Mouse (Mus musculus) mesoderm, embryonic 11.5 days (tissue): Measurements from ENCODE around the gene Kiz.

Experiments
- DNase-seq: peaks from one replicate; pipeline ENCODE4 v3.0.0-alpha.2; 2012; ENCODE audit warnings: low read depth, low spot score

The Kiz gene

DNA sequence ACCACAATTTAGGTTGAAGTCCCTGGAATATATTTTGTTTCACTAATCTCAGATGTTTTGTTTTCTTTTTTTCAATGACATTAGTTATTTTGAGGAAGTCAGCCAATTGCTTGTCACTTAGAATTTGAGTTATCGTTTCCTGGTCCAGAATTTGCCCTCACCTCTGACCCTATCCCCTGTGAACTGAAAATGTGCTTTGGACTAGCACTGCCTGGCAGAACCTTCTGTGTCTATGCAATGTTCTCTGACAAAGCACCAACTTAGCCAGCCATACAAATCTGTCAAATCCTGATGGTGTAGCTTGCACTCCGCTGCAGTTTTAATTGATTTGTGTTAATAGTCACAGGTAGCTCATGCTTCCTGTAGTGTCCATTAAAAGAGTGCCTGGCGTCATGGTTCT lies 10.1 kb downstream of the Kiz start:
- no peak for DNase-seq

DNA sequence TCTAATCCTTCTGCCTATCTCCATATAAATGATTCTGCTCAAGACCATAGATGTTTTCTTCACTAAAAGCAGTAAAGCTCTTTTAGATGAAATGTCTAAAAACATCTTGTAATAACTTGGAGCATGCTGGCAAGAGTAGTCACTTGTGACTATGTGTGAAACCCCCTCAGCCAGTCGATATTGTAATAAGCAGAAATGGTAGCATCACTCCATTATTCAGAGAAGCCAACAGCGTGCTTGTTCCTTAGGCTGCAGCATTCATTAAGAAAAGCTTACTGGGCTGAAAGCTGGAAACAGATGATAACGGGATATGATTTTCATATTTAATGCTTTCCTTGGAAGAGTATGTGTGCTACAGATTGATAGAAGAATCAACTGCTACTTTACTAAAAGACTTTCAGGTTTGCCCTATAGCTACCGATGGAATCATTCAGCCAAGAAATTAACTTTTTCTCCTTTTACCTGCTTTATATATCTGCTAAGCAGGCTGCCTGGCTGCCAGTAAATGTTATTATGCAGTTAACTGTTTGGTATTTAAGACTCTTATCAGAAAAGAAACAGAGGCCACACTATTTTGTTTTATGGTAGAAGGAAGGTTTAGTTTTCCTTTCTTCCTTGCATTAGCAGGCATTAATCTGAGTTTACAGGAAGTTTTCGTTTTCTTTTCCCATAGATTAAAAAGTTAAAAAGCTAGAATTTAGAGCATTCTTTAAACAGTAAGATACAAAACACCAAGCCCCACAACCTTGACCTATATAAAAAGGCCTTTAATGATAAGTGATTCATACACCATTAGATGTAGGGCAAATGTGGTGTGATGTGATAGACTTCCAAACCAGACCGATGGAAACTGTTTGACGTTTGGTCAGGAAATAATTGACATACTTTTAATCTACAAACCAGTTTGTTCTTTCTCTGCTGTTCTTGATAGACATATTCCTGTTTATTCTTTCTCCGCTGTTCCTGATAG lies 15.9 kb downstream of the Kiz start:
- no peak for DNase-seq

DNA sequence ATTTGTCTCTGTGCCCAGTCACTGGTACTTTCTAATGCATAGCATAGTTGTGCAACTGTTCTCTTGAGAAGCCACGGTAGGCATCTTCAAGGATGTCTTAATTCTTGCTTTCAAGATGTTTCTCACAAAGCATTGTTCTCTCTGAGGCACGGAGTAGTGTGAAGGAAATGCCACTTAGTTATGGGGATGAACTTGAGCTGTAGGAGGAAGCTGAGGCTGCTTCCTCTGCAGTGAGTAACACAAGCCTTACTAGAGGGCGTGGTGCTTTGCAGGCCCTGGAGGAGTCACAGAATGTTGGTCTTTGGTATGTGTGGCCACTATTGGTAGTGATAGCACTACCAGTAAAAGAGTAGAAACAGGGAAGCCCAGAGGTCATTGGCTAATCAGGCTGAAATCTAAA lies 17.0 kb downstream of the Kiz start:
- no peak for DNase-seq

- DNase-seq, result no peak
These were observed 18.3 kb downstream of the Kiz start for GRCm38 (mm10) chr2:146873881-146874441.

DNA sequence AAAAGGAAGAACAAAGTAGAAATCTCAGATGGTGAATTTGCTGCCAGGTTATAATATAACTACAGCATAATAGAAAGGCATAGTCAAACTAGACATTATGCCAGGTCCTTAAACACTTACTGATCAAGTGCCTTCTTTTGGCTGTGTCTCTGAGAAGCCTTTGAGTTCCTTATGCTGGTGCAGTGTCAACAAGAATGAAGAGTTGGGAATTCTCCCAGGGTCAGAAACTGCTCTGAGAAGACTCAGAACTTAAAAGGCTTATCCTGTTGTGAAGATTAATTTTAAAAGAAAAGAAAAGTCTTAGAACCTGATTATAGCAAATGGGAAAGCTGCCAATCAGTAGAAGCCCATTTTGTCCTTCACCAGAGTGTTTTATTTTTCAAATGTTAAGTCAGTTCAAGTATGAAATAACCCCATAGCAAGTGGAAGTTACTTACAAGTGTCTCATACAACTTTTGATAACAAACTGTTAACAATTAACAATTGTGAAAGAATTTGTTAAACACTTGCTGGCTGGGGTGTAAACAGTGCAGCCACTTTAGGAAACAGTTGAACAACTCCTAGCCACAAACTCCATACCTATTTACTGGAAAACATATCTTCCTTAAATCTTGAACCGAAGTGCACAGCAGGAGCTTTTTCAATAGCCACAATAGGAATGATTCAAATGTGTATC lies 21.9 kb downstream of the Kiz start:
- DNase-seq, result no peak

GRCm38 (mm10) chr2:146881623-146882022 lies 26.0 kb downstream of the Kiz start:
- DNase-seq, result no peak

- DNase-seq, result no peak
These were observed 28.7 kb downstream of the Kiz start for GRCm38 (mm10) chr2:146884291-146884855.

DNA sequence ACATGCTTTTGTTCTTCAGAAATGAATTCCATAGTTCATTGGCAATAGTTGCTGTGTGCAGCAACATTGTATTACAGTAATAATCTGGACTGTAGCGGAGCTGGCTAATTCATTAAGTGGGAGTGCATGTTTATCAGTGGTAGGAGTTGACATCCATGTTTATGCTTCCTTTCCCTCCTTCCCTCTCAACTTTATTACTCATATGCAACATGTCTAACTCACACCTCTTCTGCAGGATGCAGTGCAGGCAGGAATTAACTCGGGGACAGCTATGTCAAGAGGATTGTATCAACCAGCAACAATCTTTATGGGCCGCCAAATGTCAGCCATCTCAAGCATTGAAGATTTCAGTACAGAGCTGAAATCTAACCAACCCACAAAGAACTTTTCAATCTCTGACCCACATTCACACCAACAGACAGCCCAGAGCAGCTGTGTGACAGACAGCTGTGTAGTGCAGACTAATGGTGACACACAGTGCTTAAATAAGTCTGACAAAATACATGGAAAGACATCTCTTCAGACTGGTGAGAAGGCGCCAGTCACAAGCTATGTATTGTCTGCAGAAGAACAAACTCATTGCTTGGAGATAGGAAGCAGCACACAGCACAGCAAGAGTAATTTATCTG lies 33.2 kb downstream of the Kiz start:
- no peak for DNase-seq

DNA sequence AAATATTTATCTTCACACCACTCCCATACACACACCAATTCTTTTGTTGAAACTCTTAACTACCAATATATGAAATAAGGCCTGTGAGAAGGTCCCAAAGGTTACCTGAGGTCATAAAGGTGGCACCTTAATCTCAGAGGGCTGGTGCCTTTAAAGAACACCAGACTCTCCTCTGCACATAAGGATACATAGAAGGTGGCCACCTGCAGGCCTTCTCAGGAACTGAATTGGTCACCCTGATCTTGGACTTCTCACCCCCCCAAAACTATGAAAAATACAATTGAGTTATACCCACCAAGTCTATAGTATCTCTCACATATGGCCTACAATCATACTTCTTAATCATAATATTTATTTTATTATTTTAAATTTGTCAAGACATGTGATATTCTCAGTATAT lies 43.3 kb downstream of the Kiz start:
- DNase-seq, result no peak

DNA sequence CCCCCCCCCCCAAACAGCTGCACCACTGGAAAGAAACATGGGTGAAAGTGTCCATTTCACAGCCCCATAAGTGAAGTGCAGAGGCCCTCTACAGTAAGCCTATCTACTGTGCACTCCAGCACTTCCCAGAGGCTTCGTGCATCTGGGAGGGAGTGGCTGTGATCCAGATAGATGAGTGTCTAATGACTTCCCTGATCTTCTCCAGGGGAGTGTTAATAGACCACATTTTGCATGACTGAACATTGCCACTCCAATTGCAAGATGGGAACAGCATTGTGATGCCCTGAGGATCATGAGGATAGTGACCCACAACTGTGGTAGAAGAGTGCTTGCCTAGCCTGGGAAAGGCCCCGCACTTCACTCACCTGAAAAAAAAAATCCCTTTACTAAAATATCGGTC lies 60.4 kb downstream of the Kiz start:
- no peak for DNase-seq

DNA sequence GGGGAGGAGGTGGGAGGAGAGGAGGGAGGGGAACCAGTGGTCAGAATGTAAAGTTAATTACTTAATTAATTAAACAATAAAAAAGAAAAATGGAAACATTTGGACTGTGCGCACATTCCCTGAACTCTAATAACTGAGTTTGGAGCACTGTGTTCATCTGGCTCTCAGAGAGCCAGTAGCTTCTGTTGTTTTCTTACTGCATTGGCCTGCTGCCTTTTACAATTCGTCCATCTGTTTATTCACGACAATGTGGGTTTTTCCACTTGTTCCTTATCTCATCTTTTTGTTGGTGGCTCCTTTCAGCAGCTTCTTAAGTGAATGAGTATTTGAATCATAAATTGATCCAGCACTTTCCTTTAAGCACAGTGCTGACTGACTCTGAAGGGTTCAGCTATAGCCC lies 62.1 kb downstream of the Kiz start:
- no peak for DNase-seq

DNA sequence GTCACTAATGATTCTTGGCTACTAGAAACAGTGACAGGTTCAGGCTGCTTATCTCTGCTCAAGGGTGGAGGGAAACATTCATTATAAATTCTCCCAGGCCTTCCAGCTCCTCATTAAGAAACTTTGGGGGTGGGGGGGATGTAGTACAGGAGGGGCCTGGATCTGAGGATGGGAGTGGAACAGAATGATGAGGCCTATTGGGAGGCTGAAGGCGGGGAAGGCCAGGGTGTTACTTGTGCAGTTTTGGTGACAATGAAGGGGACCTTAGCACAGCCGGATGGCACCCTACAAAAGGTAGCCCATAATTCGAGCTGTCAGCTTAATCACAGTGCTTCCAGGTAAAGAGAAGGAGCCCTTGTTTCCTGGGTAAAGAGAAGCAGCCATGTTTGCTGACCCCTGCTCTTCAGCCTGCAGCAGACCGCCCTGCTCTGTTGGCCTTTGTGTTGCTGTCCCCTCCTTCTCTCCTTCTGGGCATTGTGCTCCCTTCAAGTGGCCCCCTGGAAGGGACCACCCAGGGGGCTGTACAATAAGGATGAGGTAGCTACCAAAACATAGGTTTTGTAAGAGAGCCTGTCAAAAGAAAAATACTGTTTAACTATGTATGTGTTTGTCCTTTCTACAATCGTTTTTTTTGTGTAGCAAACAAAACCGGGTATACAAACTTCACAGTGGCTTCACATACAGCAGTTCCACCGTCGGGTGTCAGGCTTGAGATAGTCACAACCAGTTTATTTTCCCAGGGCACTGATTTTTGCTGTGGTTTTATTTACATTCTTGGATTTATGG lies 64.9 kb downstream of the Kiz start:
- peak; percentile 46 for DNase-seq

DNA sequence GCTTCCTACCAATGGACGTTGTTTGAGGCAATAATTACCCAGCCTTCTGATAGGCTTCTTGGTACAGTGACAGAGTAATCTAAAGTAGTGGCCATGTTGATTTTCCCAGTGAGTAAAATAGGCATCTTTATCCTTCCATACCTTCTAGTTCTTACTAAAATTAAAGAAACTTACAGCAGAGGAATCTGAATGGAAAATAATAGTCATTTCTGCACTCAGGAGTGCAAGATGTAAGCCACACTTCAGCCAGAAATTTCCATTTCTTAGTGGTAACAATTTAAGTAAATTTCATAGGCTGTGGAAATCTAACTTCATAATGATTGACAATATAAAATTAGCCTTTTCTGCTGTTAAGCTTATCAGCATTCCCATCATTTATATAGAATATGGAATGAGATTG lies 69.6 kb downstream of the Kiz start:
- DNase-seq, result no peak

DNA sequence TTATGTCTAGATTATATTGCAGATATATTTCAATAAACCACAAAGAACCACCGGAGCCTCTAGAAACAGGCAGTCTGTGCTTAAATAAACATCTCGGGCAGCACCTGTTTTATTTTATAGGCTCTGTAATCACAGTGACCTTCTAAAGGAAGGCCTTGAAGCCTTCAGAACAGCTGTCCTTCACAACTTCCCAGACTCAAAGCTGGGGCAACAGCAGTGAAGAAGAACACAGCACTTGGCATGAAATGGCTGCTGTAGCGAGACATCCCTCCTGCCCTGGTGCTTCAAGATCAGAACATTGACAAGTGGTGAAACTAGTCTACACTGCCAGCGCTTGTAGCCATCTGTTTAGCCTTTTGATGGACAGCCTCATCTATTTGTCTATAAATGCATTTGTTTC lies 70.2 kb downstream of the Kiz start:
- no peak for DNase-seq

- no peak for DNase-seq
These were observed 92.6 kb downstream of the Kiz start for GRCm38 (mm10) chr2:146948223-146948776.

- DNase-seq, result peak; percentile 41
These were observed 100.7 kb downstream of the Kiz start for GRCm38 (mm10) chr2:146956366-146956765.

DNA sequence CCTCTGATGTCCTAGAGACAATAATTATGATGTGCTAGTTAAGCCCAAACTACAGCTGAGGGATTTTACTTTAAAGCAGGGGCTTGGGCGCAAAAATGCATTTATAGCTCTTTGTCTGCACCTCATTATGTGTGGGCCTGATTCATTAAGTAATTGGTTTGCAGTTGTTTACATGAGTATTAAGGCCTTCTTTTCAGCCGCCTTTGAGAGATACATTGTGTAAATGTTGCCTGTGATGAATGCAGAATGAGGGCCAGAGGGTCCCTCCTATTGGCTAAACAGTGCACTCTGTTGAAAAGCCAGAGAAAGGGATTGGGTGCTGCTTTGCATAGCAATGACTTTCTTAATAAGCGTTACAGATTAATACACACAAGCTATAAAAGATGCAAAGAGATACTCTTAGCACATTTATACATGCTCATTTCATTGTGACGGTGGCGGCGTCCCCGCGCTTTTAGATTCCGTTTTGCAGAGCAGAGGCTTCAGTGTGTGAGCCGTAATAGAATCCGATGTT lies 102.8 kb downstream of the Kiz start:
- DNase-seq, result peak; percentile 64

DNA sequence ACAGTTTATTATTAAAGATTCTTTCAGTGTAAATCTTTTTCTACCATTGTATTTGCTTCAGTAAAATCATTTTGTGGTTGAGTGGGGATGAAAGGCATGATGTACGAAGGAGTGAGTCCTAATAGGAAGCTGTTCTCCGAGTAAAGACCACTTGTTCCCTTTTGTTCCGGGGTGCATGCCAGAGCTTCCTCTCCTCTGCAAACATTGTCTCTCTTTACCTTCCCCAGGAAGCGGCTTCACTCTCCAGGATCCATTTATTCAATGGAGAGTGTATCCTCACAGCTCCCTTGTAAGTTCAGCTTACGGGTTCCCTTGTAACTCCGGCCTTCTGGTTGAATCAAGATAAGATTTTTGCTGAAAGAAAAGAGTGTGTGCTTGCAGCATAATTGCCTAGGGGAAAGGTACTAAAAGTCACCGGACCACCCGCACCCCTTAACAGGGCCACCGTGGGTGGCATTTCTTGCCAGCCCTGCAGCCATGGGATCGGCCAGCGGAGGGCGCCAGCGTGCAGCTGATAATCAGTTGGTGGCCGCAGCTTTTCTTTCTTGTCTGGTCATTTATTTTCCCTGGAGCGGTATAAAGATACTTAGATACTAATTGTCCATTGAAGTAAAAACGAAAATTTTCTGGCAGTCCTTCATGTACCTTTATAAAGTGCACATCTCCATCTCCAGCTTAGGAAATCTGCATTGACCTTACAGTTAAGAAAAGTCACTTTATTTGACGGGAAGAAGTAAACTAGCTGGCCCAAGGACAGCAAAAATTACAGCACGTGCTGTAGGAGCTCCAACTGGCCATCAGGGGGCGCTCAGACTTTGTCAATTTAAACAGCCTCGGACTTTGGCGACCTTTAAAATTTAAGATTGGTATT lies 103.5 kb downstream of the Kiz start:
- peak; percentile 88 for DNase-seq

- no peak for DNase-seq
These were observed 119.4 kb downstream of the Kiz start for GRCm38 (mm10) chr2:146975024-146975423.
